Mouse (Mus musculus) liver, postnatal 0 days (tissue): ENCODE results near the gene Mef2d. TPM values are rescaled to one million over a fixed set of nuclear protein-coding genes. Genes with fewer than 3 reads are reported as not detected.
"Not testable (repeated sequence)": the region's sequence is repeated elsewhere in the genome, so short reads cannot be mapped to it uniquely, and the experiment has no call there.

ENCODE experiments used
- ATAC-seq: fragments of 200-750 bp; cut with Nextera tagmentation; 2 replicates; pipeline ENCODE4 v1.8.0; 2017; ENCODE audit warnings: mild to moderate bottlenecking, moderate library complexity
- DNase-seq: peaks from one replicate; pipeline ENCODE4 v3.0.0-alpha.2; 2016
- H3K27ac ChIP-seq: fragments of 300-500 bp; sonication (generic); 2 replicates; pipeline ENCODE4 v1.5.1; 2014; ENCODE audit warnings: antibody characterized with exemption, moderate library complexity, mild to moderate bottlenecking, low read depth
- H3K27me3 ChIP-seq: fragments of 300-500 bp; sonication (generic); 2 replicates; pipeline ENCODE4 v1.6.1; 2014; ENCODE audit warnings: low read length, control low read depth, mixed read lengths; ENCODE audit not compliant: insufficient read depth
- H3K36me3 ChIP-seq: fragments of 300-500 bp; sonication (generic); replicated peaks from 2 replicates; pipeline ENCODE4 v1.6.1; 2014; ENCODE audit warnings: mild to moderate bottlenecking, control low read depth, low read length, moderate library complexity, mixed read lengths; ENCODE audit not compliant: insufficient read depth
- H3K4me1 ChIP-seq: fragments of 300-500 bp; sonication (generic); 2 replicates; pipeline ENCODE4 v1.6.1; 2014; ENCODE audit warnings: antibody characterized with exemption, mild to moderate bottlenecking, control low read depth; ENCODE audit not compliant: insufficient read depth
- H3K4me2 ChIP-seq: fragments of 300-500 bp; sonication (generic); 2 replicates; pipeline ENCODE4 v1.6.1; 2014; ENCODE audit warnings: low read depth, mild to moderate bottlenecking, low read length, moderate library complexity, mixed read lengths
- H3K4me3 ChIP-seq: fragments of 300-500 bp; sonication (generic); 2 replicates; pipeline ENCODE4 v1.5.1; 2014; ENCODE audit warnings: low read depth, low read length
- H3K9ac ChIP-seq: fragments of 300-500 bp; sonication (generic); replicated peaks from 2 replicates; pipeline ENCODE4 v1.6.1; 2014; ENCODE audit warnings: mild to moderate bottlenecking, moderate library complexity
- H3K9me3 ChIP-seq: fragments of 300-500 bp; sonication (generic); 2 replicates; pipeline ENCODE4 v1.6.1; 2016; ENCODE audit warnings: mild to moderate bottlenecking, control low read depth, low read length, mixed read lengths
- CTCF ChIP-seq: sonication (generic); IDR thresholded peaks from 2 replicates; pipeline ENCODE4 v1.5.1; 2016; ENCODE audit warnings: antibody characterized with exemption, low read depth
- EP300 ChIP-seq: IDR thresholded peaks from 2 replicates; pipeline ENCODE4 v1.6.1; 2016; ENCODE audit warnings: antibody characterized with exemption, low read depth, mild to moderate bottlenecking
- whole genome bisulfite sequencing: fragments of 180-500 bp; shearing (Covaris S2); extraction: QIAGEN DNeasy Blood & Tissue Kit; methylation state at CpG from one replicate; pipeline ENCODE4 v1.1.7; 2014; ENCODE audit not compliant: insufficient replicate concordance; 5-methylcytosine and 5-hydroxymethylcytosine counted together
- polyA plus RNA-seq: library from polyadenylated mRNA; unstranded; fragments of >200 nt; fragmentation: Nextera tagmentation; extraction: Ambion mirVana; gene quantifications from 2 replicates; pipeline ENCODE4 v1.2.1, GENCODE M21; 2015

The Mef2d gene
- polyA plus RNA-seq, 1 experiment from 2014 or later: 5.7 TPM

- DNase-seq (no peak), ATAC-seq (no peak)
- 52% methylated on average over 5 of the region's 5 CpGs for WGBS
These were observed 34.9 kb downstream of the Mef2d start for GRCm38 (mm10) chr3:88177106-88177505.

GRCm38 (mm10) chr3:88177562-88178345, 35.6 kb downstream of the Mef2d start:
- Histone ChIP-seq H3K4me1 (0 out of 2 replicates have a peak, but pooled peaks cover 4% of the 10 kb centered on the region), H3K9me3 (no peaks in the 10 kb centered on the region), H3K9ac (peak overlapping the region; percentile 69), H3K4me2 (peak overlapping the region; percentile 73), H3K27ac (peak overlapping the region; percentile 96), H3K27me3 (no peaks in the 10 kb centered on the region; the same call in 1 of the 2 replicates), H3K4me3 (peak overlapping the region; percentile 64), H3K36me3 (0 out of 2 replicates have a peak, but pooled peaks cover 7% of the 10 kb centered on the region)
- DNase-seq (peak; percentile 96), ATAC-seq (peak; percentile 98)
- TF ChIP-seq EP300: peak; percentile 84
- TF ChIP-seq CTCF: no peak
- WGBS: under 1% methylated on average over 49 of the region's 49 CpGs

More at GRCm38 (mm10) chr3:88177106-88177505, 34.9 kb downstream of the Mef2d start:
- TF ChIP-seq CTCF: no peak
- no peak for TF ChIP-seq EP300
- H3K4me3 ChIP-seq: peak overlapping the region; percentile 64
- peak overlapping the region; percentile 73 for H3K4me2 ChIP-seq
- 0 out of 2 replicates have a peak, but pooled peaks cover 4% of the 10 kb centered on the region for H3K4me1 ChIP-seq
- H3K27ac ChIP-seq: peak overlapping the region; percentile 96
- no peaks in the 10 kb centered on the region; the same call in 1 of the 2 replicates for H3K27me3 ChIP-seq
- peak overlapping the region; percentile 69 for H3K9ac ChIP-seq
- H3K9me3 ChIP-seq: no peaks in the 10 kb centered on the region
- H3K36me3 ChIP-seq: 0 out of 2 replicates have a peak, but pooled peaks cover 7% of the 10 kb centered on the region

- not testable (repeated sequence) for ATAC-seq, DNase-seq, H3K36me3 ChIP-seq, H3K27me3 ChIP-seq, H3K9me3 ChIP-seq, H3K9ac ChIP-seq, H3K4me1 ChIP-seq
- WGBS: 23% methylated on average over 11 of the region's 11 CpGs
- Histone ChIP-seq H3K4me2 (peak overlapping the region; percentile 73), H3K4me3 (peak overlapping the region; percentile 64), H3K27ac (peak overlapping the region; percentile 96)
These were observed 36.2 kb downstream of the Mef2d start for GRCm38 (mm10) chr3:88178346-88178733.

GRCm38 (mm10) chr3:88178986-88179385, 36.8 kb downstream of the Mef2d start:
- ATAC-seq (no peak), DNase-seq (no peak)
- no peak overlapping the region for H3K9ac ChIP-seq
- WGBS: 81% methylated on average over 4 of the region's 4 CpGs
- 0 out of 2 replicates have a peak, but pooled peaks cover 2% of the 10 kb centered on the region for H3K36me3 ChIP-seq
- H3K4me3 ChIP-seq: no peak overlapping the region
- H3K4me1 ChIP-seq: 0 out of 2 replicates have a peak, but pooled peaks cover 4% of the 10 kb centered on the region
- H3K4me2 ChIP-seq: no peak overlapping the region
- H3K27ac ChIP-seq: no peak overlapping the region
- no peak for TF ChIP-seq CTCF
- TF ChIP-seq EP300: no peak
- H3K9me3 ChIP-seq: no peaks in the 10 kb centered on the region
- no peaks in the 10 kb centered on the region; the same call in 1 of the 2 replicates for H3K27me3 ChIP-seq

- 72% methylated on average over 4 of the region's 4 CpGs for WGBS
- Histone ChIP-seq H3K27ac (no peak overlapping the region), H3K36me3 (no peaks in the 10 kb centered on the region), H3K4me3 (no peak overlapping the region), H3K4me1 (0 out of 2 replicates have a peak, but pooled peaks cover 4% of the 10 kb centered on the region), H3K9me3 (no peaks in the 10 kb centered on the region), H3K9ac (no peak overlapping the region), H3K4me2 (no peak overlapping the region), H3K27me3 (no peaks in the 10 kb centered on the region; the same call in 1 of the 2 replicates)
- TF ChIP-seq CTCF (no peak), EP300 (no peak)
- DNase-seq: no peak
- ATAC-seq: no peak
These were observed 39.2 kb downstream of the Mef2d start for GRCm38 (mm10) chr3:88181374-88181773.

GRCm38 (mm10) chr3:88186424-88186823, 44.3 kb downstream of the Mef2d start:
- DNase-seq (no peak), ATAC-seq (no peak)
- Histone ChIP-seq H3K27me3 (no peaks in the 10 kb centered on the region; the same call in 1 of the 2 replicates), H3K27ac (no peak overlapping the region), H3K9ac (no peak overlapping the region), H3K36me3 (no peaks in the 10 kb centered on the region), H3K9me3 (no peaks in the 10 kb centered on the region), H3K4me1 (no peaks in the 10 kb centered on the region), H3K4me3 (no peak overlapping the region), H3K4me2 (no peak overlapping the region)
- 62% methylated on average over 3 of the region's 3 CpGs for WGBS
- peak; percentile 31 for TF ChIP-seq CTCF
- no peak for TF ChIP-seq EP300
